In genomic region chr15:37053085-37053762, GRCm38 (mm10) we compare ENCODE assay signal across 10 mouse cellular contexts. TPM values are rescaled to one million over a fixed set of nuclear protein-coding genes. Genes with fewer than 3 reads are reported as not detected.
A peak's percentile ranks its signal among the peaks of the same experiment; 100 is the strongest.
DNase-seq lines count a peak whose midpoint lies in the region; ATAC-seq and TF ChIP-seq lines count a peak whose summit lies in the region.
"Had no signal": no experiment of that assay in that cellular context is flagged by ENCODE, and none has a peak within 500 bp of the region (broad histone marks: within the 10 kb centered on the region; RNA-seq: fewer than 3 reads in every experiment).

No protein-coding gene starts in this region.

- intact Hi-C loops in gastrocnemius, postnatal 36 days (cut with DNase I), result no loop called here
- intact Hi-C loops in heart, postnatal 36 days (cut with DNase I), result no loop called here

- peak overlapping the region; percentile 16; the same call in 1 of the 2 replicates for H3K27ac ChIP-seq in embryonic facial prominence, embryonic 14.5 days (replicated peaks; ENCODE audit: low read depth, low read length)
- H3K27ac ChIP-seq in midbrain, embryonic 12.5 days (replicated peaks), result peak overlapping the region; percentile 49
- no peak overlapping the region for H3K27ac ChIP-seq in kidney, adult 2 months (ENCODE audit: insufficient read depth, low read depth, low read length)

- 0 out of 2 replicates have a peak overlapping the region, but pooled peaks have one; percentile 14 for H3K4me2 ChIP-seq in embryonic facial prominence, embryonic 14.5 days (ENCODE audit: low read depth, low read length)
- peak overlapping the region; percentile 15; the same call in 1 of the 2 replicates for H3K4me2 ChIP-seq in midbrain, embryonic 12.5 days (replicated peaks)

- H3K27me3 ChIP-seq in embryonic facial prominence, embryonic 14.5 days (replicated peaks; ENCODE audit: control insufficient read depth, insufficient read depth, low read length), result no peaks in the 10 kb centered on the region
- peaks cover 3% of the 10 kb centered on the region; the same call in 1 of the 2 replicates for H3K27me3 ChIP-seq in midbrain, embryonic 12.5 days
- H3K27me3 ChIP-seq in kidney, adult 2 months (replicated peaks; ENCODE audit: control insufficient read depth, insufficient read depth, low read length), result no peaks in the 10 kb centered on the region

- TF ChIP-seq POLR2A in kidney, adult 2 months (IDR thresholded peaks at IDR 0.05; ENCODE audit: low read depth, low read length), result no peak

- TF ChIP-seq CTCF in kidney, adult 2 months (conservative IDR thresholded peaks at IDR 0.05; ENCODE audit: insufficient read depth, insufficient read length, low read depth, low read length), result no peak

- DNase-seq in R1 (ENCODE audit: low read depth, low spot score), result peak; percentile 86
- peak; percentile 90 for DNase-seq in embryonic facial prominence, embryonic 14.5 days (ENCODE audit: low spot score)
- DNase-seq in hindlimb bud, embryonic 11.5 days (ENCODE audit: extremely low spot score, low read depth, low spot score), result peak; percentile 92
- no peak for DNase-seq in gastrocnemius, postnatal 36 days
- DNase-seq in kidney, adult 2 months, result no peak
- DNase-seq in heart, postnatal 36 days, result no peak
- DNase-seq in cerebellum, adult 18-20 months, result no peak
- DNase-seq: cerebellum, adult 11-12 months; thymus, postnatal 14 days had no signal

- peaks cover 4% of the 10 kb centered on the region; the same call in 1 of the 2 replicates for H3K4me1 ChIP-seq in embryonic facial prominence, embryonic 14.5 days (ENCODE audit: control insufficient read depth, insufficient read depth, low read length)
- H3K4me1 ChIP-seq in midbrain, embryonic 12.5 days, result peaks cover 13% of the 10 kb centered on the region
- no peaks in the 10 kb centered on the region for H3K4me1 ChIP-seq in kidney, adult 2 months (ENCODE audit: control insufficient read depth, insufficient read depth, low read length)

- ATAC-seq in embryonic facial prominence, embryonic 14.5 days (ENCODE audit: low read depth), result peak; percentile 95
- peak; percentile 88 for ATAC-seq in midbrain, embryonic 12.5 days (ENCODE audit: low FRiP score, low read depth)

- H3K36me3 ChIP-seq in embryonic facial prominence, embryonic 14.5 days (ENCODE audit: control insufficient read depth, insufficient read depth, low read length), result no peaks in the 10 kb centered on the region
- H3K36me3 ChIP-seq in midbrain, embryonic 12.5 days, result no peaks in the 10 kb centered on the region
- no peaks in the 10 kb centered on the region for H3K36me3 ChIP-seq in kidney, adult 2 months (ENCODE audit: control insufficient read depth, insufficient read depth, low read length)

- 28% methylated on average over 8 of the region's 8 CpGs for WGBS in embryonic facial prominence, embryonic 14.5 days
- WGBS in midbrain, embryonic 12.5 days, result 47% methylated on average over 8 of the region's 8 CpGs
- 56% methylated on average over 8 of the region's 8 CpGs for WGBS in kidney, adult 2 months

- H3K4me3 ChIP-seq in embryonic facial prominence, embryonic 14.5 days (ENCODE audit: low read depth, low read length), result no peak overlapping the region
- H3K4me3 ChIP-seq in midbrain, embryonic 12.5 days, result no peak overlapping the region
- H3K4me3 ChIP-seq in kidney, adult 2 months (ENCODE audit: insufficient read depth, low read depth, low read length), result no peak overlapping the region

- no peak overlapping the region for H3K9ac ChIP-seq in embryonic facial prominence, embryonic 14.5 days (ENCODE audit: low read depth, low read length)
- no peak overlapping the region for H3K9ac ChIP-seq in midbrain, embryonic 12.5 days (replicated peaks)

- H3K9me3 ChIP-seq in embryonic facial prominence, embryonic 14.5 days (ENCODE audit: control insufficient read depth, low read length), result no peaks in the 10 kb centered on the region
- 0 out of 2 replicates have a peak, but pooled peaks cover 3% of the 10 kb centered on the region for H3K9me3 ChIP-seq in midbrain, embryonic 12.5 days

RNA-seq across cellular contexts. Expression of gene Zfp706, which starts 45.7 kb away (rescaled TPM):
- polyA plus RNA-seq in embryonic facial prominence, embryonic 14.5 days (2014; fragmentation: Nextera tagmentation; extraction: Ambion mirVana), result 379 and 391 TPM in 2 replicates
- 439 and 444 TPM in 2 replicates for polyA plus RNA-seq in midbrain, embryonic 12.5 days (2016; fragmentation: Nextera tagmentation; extraction: Ambion mirVana)
- 100 to 1,000 TPM; 100 to 105 TPM for total RNA-seq in gastrocnemius, postnatal 36 days (2021)
- 63.1 and 82.2 TPM in 2 replicates for polyA plus RNA-seq in kidney, adult 2 months (2012; rRNA removed)
- total RNA-seq in heart, postnatal 36 days (2021), result 100 to 1,000 TPM; 217 to 238 TPM

Comparison
In these comparisons a context has a peak if more than half of its experiments do, and no peak if none do; other contexts are left out.
1. DNase-seq: peak in R1 (single experiment), embryonic facial prominence, embryonic 14.5 days (single experiment) and hindlimb bud, embryonic 11.5 days (single experiment); none in gastrocnemius, postnatal 36 days (0 of 2), kidney, adult 2 months (single experiment), heart, postnatal 36 days (0 of 2) and cerebellum, adult 18-20 months (0 of 2).